Mouse (Mus musculus): ENCODE measurements around the gene Pigs.

DNA sequence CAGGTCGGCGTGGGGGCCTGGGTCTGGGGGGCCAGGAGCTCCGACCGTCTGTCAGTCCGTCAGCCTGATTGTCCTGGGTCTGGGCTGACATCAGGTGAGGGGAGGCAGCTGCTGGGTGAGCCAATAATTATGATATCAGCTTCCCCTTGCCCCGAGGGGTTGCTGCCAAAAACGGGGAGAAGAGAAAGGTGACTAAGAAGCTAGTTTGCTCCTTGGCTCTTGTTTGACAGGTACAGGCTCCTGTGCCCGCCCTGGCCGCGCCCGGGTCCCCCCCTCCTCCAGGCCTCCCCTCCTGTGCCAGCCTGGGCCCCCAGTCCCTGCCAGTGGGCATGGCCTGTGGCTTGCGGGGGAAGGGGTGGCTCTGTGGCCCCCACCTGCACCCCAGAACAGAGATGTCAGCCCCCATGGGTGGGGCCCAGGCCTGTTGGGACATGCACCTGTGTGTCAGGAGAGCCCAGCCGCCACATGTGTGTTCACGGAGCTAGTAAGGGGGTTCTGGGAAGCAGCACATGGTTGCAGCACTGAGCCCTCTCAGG lies 58.4 kb downstream of the Pigs start, which contains the start of gene Foxn1:
- TF ChIP-seq POLR2A (IDR thresholded peaks at IDR 0.05; ENCODE audit: low read depth, low read length) (no peak), CTCF (IDR thresholded peaks at IDR 0.05; ENCODE audit: borderline replicate concordance, insufficient read depth, low read length) (no peak)

Measured in embryonic fibroblast, embryonic 13.5 days (primary cell).